Mouse (Mus musculus) adrenal gland, postnatal 10 days (tissue): Measurements from ENCODE around the gene Lpp. TPM values are rescaled to one million over a fixed set of nuclear protein-coding genes. Genes with fewer than 3 reads are reported as not detected.

Source experiments
- DNase-seq: peaks from one replicate; pipeline ENCODE4 v3.0.0; 2021; ENCODE audit warnings: mixed read lengths
- total RNA-seq, 2 experiments: library from RNA; stranded (reverse); gene quantifications; 2 replicates each; pipeline ENCODE4 v1.2.3; 2021

Gene Lpp
- total RNA-seq, 2 experiments from 2014 or later, result 42.2 to 60.6 TPM

- no peak for DNase-seq
These were observed 539.5 kb downstream of the Lpp start for GRCm38 (mm10) chr16:24932816-24933215.

- peak; percentile 46 for DNase-seq
These were observed 540.4 kb downstream of the Lpp start for GRCm38 (mm10) chr16:24933691-24934090.

GRCm38 (mm10) chr16:24941306-24942160 is 548.2 kb downstream of the Lpp start:
- DNase-seq, result no peak

- DNase-seq, result no peak
These were observed 550.4 kb downstream of the Lpp start for GRCm38 (mm10) chr16:24943486-24944261.

- DNase-seq, result no peak
These were observed 553.0 kb downstream of the Lpp start for GRCm38 (mm10) chr16:24946356-24946755.

GRCm38 (mm10) chr16:24947485-24947884 is 554.2 kb downstream of the Lpp start:
- no peak for DNase-seq

GRCm38 (mm10) chr16:24948091-24948690 is 554.9 kb downstream of the Lpp start:
- peak; percentile 35 for DNase-seq

GRCm38 (mm10) chr16:24949265-24949664 is 556.0 kb downstream of the Lpp start:
- DNase-seq, result no peak

- DNase-seq, result no peak
These were observed 556.9 kb downstream of the Lpp start for GRCm38 (mm10) chr16:24950112-24950743.

- no peak for DNase-seq
These were observed 558.6 kb downstream of the Lpp start for GRCm38 (mm10) chr16:24951909-24952308.

- no peak for DNase-seq
These were observed 561.7 kb downstream of the Lpp start for GRCm38 (mm10) chr16:24955054-24955453.

GRCm38 (mm10) chr16:24958661-24959060 is 565.4 kb downstream of the Lpp start:
- no peak for DNase-seq

- DNase-seq, result peak; percentile 40
These were observed 567.8 kb downstream of the Lpp start for GRCm38 (mm10) chr16:24960901-24961806.

GRCm38 (mm10) chr16:24964311-24964710 is 571.0 kb downstream of the Lpp start:
- no peak for DNase-seq

- DNase-seq, result no peak
These were observed 571.8 kb downstream of the Lpp start for GRCm38 (mm10) chr16:24965091-24965490.

GRCm38 (mm10) chr16:24966460-24966859 is 573.2 kb downstream of the Lpp start:
- DNase-seq, result no peak

- no peak for DNase-seq
These were observed 579.8 kb downstream of the Lpp start for GRCm38 (mm10) chr16:24973009-24973631.

GRCm38 (mm10) chr16:24977771-24978170 is 584.5 kb downstream of the Lpp start:
- DNase-seq, result no peak

- no peak for DNase-seq
These were observed 584.9 kb downstream of the Lpp start for GRCm38 (mm10) chr16:24978226-24978625.

- no peak for DNase-seq
These were observed 586.1 kb downstream of the Lpp start for GRCm38 (mm10) chr16:24979391-24979790.

GRCm38 (mm10) chr16:24982828-24983227 is 589.5 kb downstream of the Lpp start:
- no peak for DNase-seq
